Mouse (Mus musculus): Measurements from ENCODE around the gene Olfr1441.

DNA sequence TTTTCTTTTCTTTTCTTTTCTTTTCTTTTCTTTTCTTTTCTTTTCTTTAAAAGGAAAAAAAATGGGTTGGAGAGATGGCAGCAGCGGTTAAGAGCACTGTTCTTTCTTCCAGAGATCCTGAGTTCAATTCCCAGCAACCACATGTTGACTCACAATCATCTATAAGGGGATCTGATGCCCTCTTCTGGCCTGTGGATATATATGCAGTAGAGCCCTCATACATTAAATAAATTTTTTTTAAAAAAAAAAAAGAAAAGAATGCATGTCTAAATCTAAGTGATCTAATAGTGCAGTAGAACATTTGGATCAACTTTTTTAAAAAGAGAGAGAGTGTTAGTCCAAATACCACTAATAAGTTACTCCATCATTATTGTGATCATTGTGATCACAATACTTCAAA, 4.4 kb downstream of the Olfr1441 start:
- TF ChIP-seq POLR2A (IDR thresholded peaks at IDR 0.05; ENCODE audit: borderline replicate concordance, control insufficient read depth, low read depth, low read length): no peak
- TF ChIP-seq CTCF (IDR thresholded peaks at IDR 0.05; ENCODE audit: control insufficient read depth, insufficient read depth, low read length): no peak
